Mouse (Mus musculus) heart, adult 2 months (tissue): ENCODE results near the gene Atcay.

Experiments used
- CTCF ChIP-seq: fragments of 200-600 bp; IDR thresholded peaks from 2 replicates; pipeline ENCODE4 v1.8.1; 2022; ENCODE audit warnings: antibody characterized with exemption, mild to moderate bottlenecking, moderate library complexity
- POLR2A ChIP-seq: fragments of 200-500 bp; IDR thresholded peaks from 2 replicates; pipeline ENCODE4 v1.6.1; 2011; ENCODE audit warnings: mild to moderate bottlenecking, low read depth, low read length, control low read depth; ENCODE audit not compliant: insufficient read depth

- TF ChIP-seq CTCF, result peak; percentile 59
- no peak for TF ChIP-seq POLR2A
These were observed at the start of gene Atcay for GRCm38 (mm10) chr10:81230438-81231332.
